Mouse (Mus musculus) R1 (cell line): ENCODE data around the gene Rasal2.
"Not testable (repeated sequence)": the region's sequence is repeated elsewhere in the genome, so short reads cannot be mapped to it uniquely, and the experiment has no call there.

Source experiments
- DNase-seq: peaks from one replicate; pipeline ENCODE4 v3.0.0-alpha.2; 2018; ENCODE audit warnings: low read depth, low spot score

Rasal2 gene

GRCm38 (mm10) chr1:157243576-157244452 lies 168.6 kb downstream of the Rasal2 start:
- no peak for DNase-seq

- DNase-seq = no peak
Observed at GRCm38 (mm10) chr1:157239687-157240086, 172.7 kb downstream of the Rasal2 start.

GRCm38 (mm10) chr1:157236650-157237344 lies 175.6 kb downstream of the Rasal2 start:
- not testable (repeated sequence) for DNase-seq

- DNase-seq = no peak
Observed at GRCm38 (mm10) chr1:157233451-157233850, 178.9 kb downstream of the Rasal2 start.

GRCm38 (mm10) chr1:157232372-157232771 lies 180.0 kb downstream of the Rasal2 start:
- no peak for DNase-seq

GRCm38 (mm10) chr1:157231016-157231415 lies 181.4 kb downstream of the Rasal2 start:
- DNase-seq = no peak

GRCm38 (mm10) chr1:157230386-157230785 lies 182.0 kb downstream of the Rasal2 start:
- no peak for DNase-seq

GRCm38 (mm10) chr1:157225013-157225412 lies 187.4 kb downstream of the Rasal2 start:
- no peak for DNase-seq

- no peak for DNase-seq
Observed at GRCm38 (mm10) chr1:157220910-157221309, 191.5 kb downstream of the Rasal2 start.

- DNase-seq = no peak
Observed at GRCm38 (mm10) chr1:157220466-157220865, 191.9 kb downstream of the Rasal2 start.

- no peak for DNase-seq
Observed at GRCm38 (mm10) chr1:157208754-157209153, 203.6 kb downstream of the Rasal2 start.

- DNase-seq = no peak
Observed at GRCm38 (mm10) chr1:157205685-157206084, 206.7 kb downstream of the Rasal2 start.

GRCm38 (mm10) chr1:157183043-157183442 lies 229.4 kb downstream of the Rasal2 start:
- DNase-seq = no peak

- no peak for DNase-seq
Observed at GRCm38 (mm10) chr1:157182431-157182830, 230.0 kb downstream of the Rasal2 start.

GRCm38 (mm10) chr1:157181081-157181480 lies 231.3 kb downstream of the Rasal2 start:
- DNase-seq = no peak

- DNase-seq = no peak
Observed at GRCm38 (mm10) chr1:157178988-157179764, 233.2 kb downstream of the Rasal2 start.

- DNase-seq = no peak
Observed at GRCm38 (mm10) chr1:157169292-157169691, 243.1 kb downstream of the Rasal2 start.

GRCm38 (mm10) chr1:157168891-157169290 lies 243.5 kb downstream of the Rasal2 start:
- no peak for DNase-seq

- no peak for DNase-seq
Observed at GRCm38 (mm10) chr1:157153781-157154180, 258.6 kb downstream of the Rasal2 start.

- DNase-seq = no peak
Observed at GRCm38 (mm10) chr1:157150107-157150506, 262.3 kb downstream of the Rasal2 start.

GRCm38 (mm10) chr1:157144621-157145020 lies 267.8 kb downstream of the Rasal2 start:
- no peak for DNase-seq

- no peak for DNase-seq
Observed at GRCm38 (mm10) chr1:157143326-157143932, 269.0 kb downstream of the Rasal2 start.
